Mouse (Mus musculus): Measurements from ENCODE around the gene Tnfsfm13. TPM values are rescaled to one million over a fixed set of nuclear protein-coding genes. Genes with fewer than 3 reads are reported as not detected.

The Tnfsfm13 gene
- polyA plus RNA-seq, 1 experiment from 2014 or later = 0.60 TPM

GRCm38 (mm10) chr11:69686377-69686776 is 9.5 kb downstream of the Tnfsfm13 start:
- Histone ChIP-seq H3K4me2 (ENCODE audit: low read depth, low read length, severe bottlenecking) (no peak overlapping the region), H3K36me3 (ENCODE audit: control insufficient read depth, insufficient read depth, low read length) (no peaks in the 10 kb centered on the region), H3K4me3 (ENCODE audit: low read depth, low read length) (no peak overlapping the region), H3K27me3 (ENCODE audit: control insufficient read depth, insufficient read depth, low read length) (no peaks in the 10 kb centered on the region), H3K9me3 (ENCODE audit: control insufficient read depth, low read length) (no peaks in the 10 kb centered on the region), H3K4me1 (replicated peaks; ENCODE audit: control insufficient read depth, insufficient read depth, low read length) (peaks cover 4% of the 10 kb centered on the region; the same call in 1 of the 2 replicates), H3K9ac (ENCODE audit: low read length) (no peak overlapping the region), H3K27ac (ENCODE audit: low read depth, low read length) (no peak overlapping the region)
- DNase-seq (ENCODE audit: low spot score) (no peak), ATAC-seq (replicated peaks; ENCODE audit: low FRiP score) (no peak)
- WGBS = 18% methylated on average over 4 of the region's 4 CpGs

- H3K9ac ChIP-seq (ENCODE audit: low read length) = no peak within 1 kb of the TSS
- WGBS = 63% methylated on average over 10 of the region's 10 CpGs
Observed at GRCm38 (mm10) chr11:69685526-69686148, 10.3 kb downstream of the Tnfsfm13 start, which contains the start of gene Tnfsf13. TSS of gene Tnfsf13 (minus strand) at chr11:69685784.

GRCm38 (mm10) chr11:69684936-69685335 is 11.0 kb downstream of the Tnfsfm13 start:
- no peak for DNase-seq (ENCODE audit: low spot score)

More at GRCm38 (mm10) chr11:69685526-69686148, 10.3 kb downstream of the Tnfsfm13 start, which contains the start of gene Tnfsf13:
- ATAC-seq (replicated peaks; ENCODE audit: low FRiP score) (no peak), DNase-seq (ENCODE audit: low spot score) (no peak)
- Histone ChIP-seq H3K27me3 (ENCODE audit: control insufficient read depth, insufficient read depth, low read length) (no peaks in the 10 kb centered on the region), H3K36me3 (ENCODE audit: control insufficient read depth, insufficient read depth, low read length) (no peaks in the 10 kb centered on the region), H3K4me1 (replicated peaks; ENCODE audit: control insufficient read depth, insufficient read depth, low read length) (peaks cover 9% of the 10 kb centered on the region; the same call in 1 of the 2 replicates), H3K4me2 (ENCODE audit: low read depth, low read length, severe bottlenecking) (no peak within 1 kb of the TSS), H3K27ac (ENCODE audit: low read depth, low read length) (no peak within 1 kb of the TSS), H3K4me3 (ENCODE audit: low read depth, low read length) (no peak within 1 kb of the TSS), H3K9me3 (ENCODE audit: control insufficient read depth, low read length) (no peaks in the 10 kb centered on the region)

GRCm38 (mm10) chr11:69684128-69684745 is 11.7 kb downstream of the Tnfsfm13 start:
- no peak overlapping the region for H3K27ac ChIP-seq (ENCODE audit: low read depth, low read length)
- DNase-seq (ENCODE audit: low spot score) = no peak

More at GRCm38 (mm10) chr11:69684936-69685335, 11.0 kb downstream of the Tnfsfm13 start:
- no peak overlapping the region for H3K4me3 ChIP-seq (ENCODE audit: low read depth, low read length)
- peaks cover 12% of the 10 kb centered on the region; the same call in 1 of the 2 replicates for H3K4me1 ChIP-seq (replicated peaks; ENCODE audit: control insufficient read depth, insufficient read depth, low read length)
- no peaks in the 10 kb centered on the region for H3K27me3 ChIP-seq (ENCODE audit: control insufficient read depth, insufficient read depth, low read length)
- H3K36me3 ChIP-seq (ENCODE audit: control insufficient read depth, insufficient read depth, low read length) = peaks cover 2% of the 10 kb centered on the region; the same call in 1 of the 2 replicates
- no peak overlapping the region for H3K4me2 ChIP-seq (ENCODE audit: low read depth, low read length, severe bottlenecking)
- ATAC-seq (replicated peaks; ENCODE audit: low FRiP score) = no peak
- no peak overlapping the region for H3K27ac ChIP-seq (ENCODE audit: low read depth, low read length)
- WGBS = 84% methylated on average over 6 of the region's 6 CpGs
- H3K9me3 ChIP-seq (ENCODE audit: control insufficient read depth, low read length) = no peaks in the 10 kb centered on the region
- no peak overlapping the region for H3K9ac ChIP-seq (ENCODE audit: low read length)

GRCm38 (mm10) chr11:69683576-69683975 is 12.3 kb downstream of the Tnfsfm13 start:
- H3K4me2 ChIP-seq (ENCODE audit: low read depth, low read length, severe bottlenecking) = no peak overlapping the region
- ATAC-seq (replicated peaks; ENCODE audit: low FRiP score) (no peak), DNase-seq (ENCODE audit: low spot score) (no peak)
- H3K9me3 ChIP-seq (ENCODE audit: control insufficient read depth, low read length) = no peaks in the 10 kb centered on the region
- 80% methylated on average over 7 of the region's 7 CpGs for WGBS
- H3K36me3 ChIP-seq (ENCODE audit: control insufficient read depth, insufficient read depth, low read length) = peaks cover 2% of the 10 kb centered on the region; the same call in 1 of the 2 replicates
- H3K4me3 ChIP-seq (ENCODE audit: low read depth, low read length) = no peak overlapping the region
- H3K27me3 ChIP-seq (ENCODE audit: control insufficient read depth, insufficient read depth, low read length) = no peaks in the 10 kb centered on the region
- peak overlapping the region; percentile 32; the same call in 1 of the 2 replicates for H3K9ac ChIP-seq (ENCODE audit: low read length)
- H3K4me1 ChIP-seq (replicated peaks; ENCODE audit: control insufficient read depth, insufficient read depth, low read length) = peaks cover 12% of the 10 kb centered on the region; the same call in 1 of the 2 replicates
- no peak overlapping the region for H3K27ac ChIP-seq (ENCODE audit: low read depth, low read length)

More at GRCm38 (mm10) chr11:69684128-69684745, 11.7 kb downstream of the Tnfsfm13 start:
- H3K27me3 ChIP-seq (ENCODE audit: control insufficient read depth, insufficient read depth, low read length) = no peaks in the 10 kb centered on the region
- no peak overlapping the region for H3K4me3 ChIP-seq (ENCODE audit: low read depth, low read length)
- no peak overlapping the region for H3K9ac ChIP-seq (ENCODE audit: low read length)
- peaks cover 2% of the 10 kb centered on the region; the same call in 1 of the 2 replicates for H3K36me3 ChIP-seq (ENCODE audit: control insufficient read depth, insufficient read depth, low read length)
- whole genome bisulfite sequencing = 79% methylated on average over 12 of the region's 12 CpGs
- no peak overlapping the region for H3K4me2 ChIP-seq (ENCODE audit: low read depth, low read length, severe bottlenecking)
- no peak for ATAC-seq (replicated peaks; ENCODE audit: low FRiP score)
- peaks cover 12% of the 10 kb centered on the region; the same call in 1 of the 2 replicates for H3K4me1 ChIP-seq (replicated peaks; ENCODE audit: control insufficient read depth, insufficient read depth, low read length)
- no peaks in the 10 kb centered on the region for H3K9me3 ChIP-seq (ENCODE audit: control insufficient read depth, low read length)

- Histone ChIP-seq H3K9me3 (ENCODE audit: control insufficient read depth, low read length) (no peaks in the 10 kb centered on the region), H3K4me3 (ENCODE audit: low read depth, low read length) (no peak overlapping the region), H3K27me3 (ENCODE audit: control insufficient read depth, insufficient read depth, low read length) (no peaks in the 10 kb centered on the region), H3K4me1 (replicated peaks; ENCODE audit: control insufficient read depth, insufficient read depth, low read length) (peaks cover 12% of the 10 kb centered on the region; the same call in 1 of the 2 replicates), H3K27ac (ENCODE audit: low read depth, low read length) (no peak overlapping the region; the same call in 1 of the 2 replicates), H3K36me3 (ENCODE audit: control insufficient read depth, insufficient read depth, low read length) (peaks cover 2% of the 10 kb centered on the region; the same call in 1 of the 2 replicates), H3K4me2 (ENCODE audit: low read depth, low read length, severe bottlenecking) (peak overlapping the region; percentile 94; the same call in 1 of the 2 replicates), H3K9ac (ENCODE audit: low read length) (peak overlapping the region; percentile 32)
- peak; percentile 95 for DNase-seq (ENCODE audit: low spot score)
- 26% methylated on average over 12 of the region's 12 CpGs for WGBS
- ATAC-seq (replicated peaks; ENCODE audit: low FRiP score) = peak; percentile 45; the same call in 1 of the 2 replicates
Observed at GRCm38 (mm10) chr11:69682840-69683533, 12.9 kb downstream of the Tnfsfm13 start.

- Histone ChIP-seq H3K4me1 (replicated peaks; ENCODE audit: control insufficient read depth, insufficient read depth, low read length) (peaks cover 12% of the 10 kb centered on the region; the same call in 1 of the 2 replicates), H3K27ac (ENCODE audit: low read depth, low read length) (peak overlapping the region; percentile 92), H3K9ac (ENCODE audit: low read length) (peak overlapping the region; percentile 83), H3K4me2 (ENCODE audit: low read depth, low read length, severe bottlenecking) (peak overlapping the region; percentile 94), H3K4me3 (ENCODE audit: low read depth, low read length) (peak overlapping the region; percentile 85), H3K27me3 (ENCODE audit: control insufficient read depth, insufficient read depth, low read length) (no peaks in the 10 kb centered on the region), H3K9me3 (ENCODE audit: control insufficient read depth, low read length) (no peaks in the 10 kb centered on the region), H3K36me3 (ENCODE audit: control insufficient read depth, insufficient read depth, low read length) (peaks cover 2% of the 10 kb centered on the region; the same call in 1 of the 2 replicates)
- 30% methylated on average over 24 of the region's 24 CpGs for WGBS
- DNase-seq (ENCODE audit: low spot score) (no peak), ATAC-seq (replicated peaks; ENCODE audit: low FRiP score) (0 out of 2 replicates have a peak, but pooled peaks have one; percentile 38)
Observed at GRCm38 (mm10) chr11:69682209-69682839, 13.6 kb downstream of the Tnfsfm13 start.

Measured in forebrain, embryonic 11.5 days (tissue).